Mouse (Mus musculus): ENCODE results near the gene Gm13040. TPM values are rescaled to one million over a fixed set of nuclear protein-coding genes. Genes with fewer than 3 reads are reported as not detected.
"Not testable (repeated sequence)": the region's sequence is repeated elsewhere in the genome, so short reads cannot be mapped to it uniquely, and the experiment has no call there.

The Gm13040 gene
- polyA plus RNA-seq (2015; fragmentation: Nextera tagmentation; extraction: Ambion mirVana) = not detected in 2 replicates

- no CpG with 5 or more reads among the region's 3 CpGs for WGBS
- H3K4me3 ChIP-seq (ENCODE audit: low read depth, low read length); H3K27me3 ChIP-seq (ENCODE audit: control insufficient read depth, insufficient read depth, low read depth, low read length); H3K4me2 ChIP-seq (ENCODE audit: low read length); H3K9me3 ChIP-seq (replicated peaks; ENCODE audit: control insufficient read depth, low read length, poor library complexity, severe bottlenecking); H3K9ac ChIP-seq (ENCODE audit: low read depth, low read length); H3K27ac ChIP-seq (ENCODE audit: low read length); ATAC-seq; H3K36me3 ChIP-seq (ENCODE audit: control insufficient read depth, insufficient read depth, low read length); H3K4me1 ChIP-seq (ENCODE audit: control insufficient read depth, insufficient read depth, low read length): not testable (repeated sequence)
Observed at GRCm38 (mm10) chr4:143535654-143536053, at the start of gene Gm13040. TSS of gene Gm13040 (plus strand) at chr4:143535954.

GRCm38 (mm10) chr4:143511043-143511442 lies 24.7 kb upstream of the Gm13040 start, which contains the start of gene Gm13043:
TSS of gene Gm13043 (plus strand) at chr4:143511343.
- no peak within 1 kb of the TSS for H3K4me3 ChIP-seq (ENCODE audit: low read depth, low read length)
- no peaks in the 10 kb centered on the region for H3K4me1 ChIP-seq (ENCODE audit: control insufficient read depth, insufficient read depth, low read length)
- H3K9ac ChIP-seq (ENCODE audit: low read depth, low read length) = no peak within 1 kb of the TSS
- WGBS = 86% methylated on average over 3 of the region's 3 CpGs
- H3K27ac ChIP-seq (ENCODE audit: low read length) = no peak within 1 kb of the TSS
- no peaks in the 10 kb centered on the region for H3K36me3 ChIP-seq (ENCODE audit: control insufficient read depth, insufficient read depth, low read length)
- no peak for ATAC-seq
- H3K27me3 ChIP-seq (ENCODE audit: control insufficient read depth, insufficient read depth, low read depth, low read length) = no peaks in the 10 kb centered on the region
- H3K9me3 ChIP-seq (replicated peaks; ENCODE audit: control insufficient read depth, low read length, poor library complexity, severe bottlenecking) = no peaks in the 10 kb centered on the region
- no peak within 1 kb of the TSS for H3K4me2 ChIP-seq (ENCODE audit: low read length)

GRCm38 (mm10) chr4:143551400-143551799 lies 15.6 kb downstream of the Gm13040 start, which contains the start of the genes BC080695 and Gm13057:
TSS of gene BC080695 (plus strand) at chr4:143551700.
TSS of gene Gm13057 (plus strand) at chr4:143551709.
- WGBS = no CpG with 5 or more reads among the region's 3 CpGs

More at GRCm38 (mm10) chr4:143551400-143551799, 15.6 kb downstream of the Gm13040 start, which contains the start of the genes BC080695 and Gm13057:
- not testable (repeated sequence) for H3K4me3 ChIP-seq (ENCODE audit: low read depth, low read length); H3K27ac ChIP-seq (ENCODE audit: low read length); H3K27me3 ChIP-seq (ENCODE audit: control insufficient read depth, insufficient read depth, low read depth, low read length); ATAC-seq; H3K4me2 ChIP-seq (ENCODE audit: low read length); H3K9ac ChIP-seq (ENCODE audit: low read depth, low read length); H3K9me3 ChIP-seq (replicated peaks; ENCODE audit: control insufficient read depth, low read length, poor library complexity, severe bottlenecking); H3K4me1 ChIP-seq (ENCODE audit: control insufficient read depth, insufficient read depth, low read length); H3K36me3 ChIP-seq (ENCODE audit: control insufficient read depth, insufficient read depth, low read length)

Other genes starting within 250 kb of the Gm13040 start
- gene Pdpn, start 236.4 kb upstream of the Gm13040 start, polyA plus RNA-seq (2015; fragmentation: Nextera tagmentation; extraction: Ambion mirVana) = 36.1 and 40.2 TPM in 2 replicates
- 0.40 and 0.52 TPM in 2 replicates for gene Lrrc38, start 186.2 kb upstream of the Gm13040 start, polyA plus RNA-seq (2015; fragmentation: Nextera tagmentation; extraction: Ambion mirVana)
- not detected in 2 replicates for gene Pramel1, start 141.5 kb upstream of the Gm13040 start, polyA plus RNA-seq (2015; fragmentation: Nextera tagmentation; extraction: Ambion mirVana)
- 25.2 and 27.0 TPM in 2 replicates for gene Pramef8, start 123.5 kb upstream of the Gm13040 start, polyA plus RNA-seq (2015; fragmentation: Nextera tagmentation; extraction: Ambion mirVana)
- not detected in 2 replicates for gene Oog4, start 85.6 kb upstream of the Gm13040 start, polyA plus RNA-seq (2015; fragmentation: Nextera tagmentation; extraction: Ambion mirVana)
- not detected in 2 replicates for gene Gm13043, start 24.6 kb upstream of the Gm13040 start, polyA plus RNA-seq (2015; fragmentation: Nextera tagmentation; extraction: Ambion mirVana)
- gene BC080695, start 15.7 kb downstream of the Gm13040 start, polyA plus RNA-seq (2015; fragmentation: Nextera tagmentation; extraction: Ambion mirVana) = not detected in 2 replicates
- gene Gm13057, start 15.8 kb downstream of the Gm13040 start, polyA plus RNA-seq (2015; fragmentation: Nextera tagmentation; extraction: Ambion mirVana) = not detected in 2 replicates
- gene Gm13083, start 79.0 kb downstream of the Gm13040 start, polyA plus RNA-seq (2015; fragmentation: Nextera tagmentation; extraction: Ambion mirVana) = not detected in 2 replicates
- not detected in 2 replicates for gene Gm13088, start 121.3 kb downstream of the Gm13040 start, polyA plus RNA-seq (2015; fragmentation: Nextera tagmentation; extraction: Ambion mirVana)
- not detected in 2 replicates for gene Gm13089, start 166.8 kb downstream of the Gm13040 start, polyA plus RNA-seq (2015; fragmentation: Nextera tagmentation; extraction: Ambion mirVana)
- gene Gm13078, start 183.5 kb downstream of the Gm13040 start, polyA plus RNA-seq (2015; fragmentation: Nextera tagmentation; extraction: Ambion mirVana) = not detected in 2 replicates